Mouse (Mus musculus): ENCODE data around the gene March5. TPM values are rescaled to one million over a fixed set of nuclear protein-coding genes. Genes with fewer than 3 reads are reported as not detected.
"Not testable (repeated sequence)": the region's sequence is repeated elsewhere in the genome, so short reads cannot be mapped to it uniquely, and the experiment has no call there.

The March5 gene
- polyA plus RNA-seq, 1 experiment from 2014 or later = 111 TPM

DNA sequence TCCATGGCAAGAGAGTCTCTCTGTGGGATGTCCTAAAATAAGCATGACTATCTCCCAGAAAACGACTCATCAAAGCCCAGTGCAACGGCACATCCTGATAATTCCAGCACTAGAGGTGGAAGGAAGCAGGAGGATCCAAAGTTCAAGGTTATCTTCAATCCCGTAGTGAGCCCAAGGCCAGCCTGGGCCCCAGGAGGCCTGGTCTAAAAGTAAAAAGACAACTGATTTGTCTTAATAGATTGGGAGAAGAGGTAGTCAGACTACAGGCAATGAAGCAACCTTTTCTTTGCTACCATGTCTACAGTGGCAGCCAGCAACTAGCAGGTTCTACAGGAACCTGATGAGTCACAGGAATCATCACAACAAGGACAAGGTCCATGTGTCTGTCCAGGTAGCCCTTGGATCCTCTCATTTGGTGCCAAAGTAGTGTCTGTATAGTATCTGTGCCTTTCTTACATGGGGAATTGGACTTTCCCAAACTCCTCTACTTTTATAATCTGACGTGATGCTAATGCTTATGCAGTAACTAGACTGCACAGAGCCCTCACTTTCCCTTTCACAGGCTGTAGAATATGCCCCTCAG is 18.9 kb upstream of the March5 start:
- H3K27ac ChIP-seq = no peak overlapping the region
- no peak for ATAC-seq (ENCODE audit: insufficient number of reproducible peaks, insufficient read depth, low FRiP score, low TSS enrichment, low read depth)
- no peaks in the 10 kb centered on the region for H3K36me3 ChIP-seq
- H3K4me3 ChIP-seq = no peak overlapping the region
- no peaks in the 10 kb centered on the region for H3K9me3 ChIP-seq
- no peaks in the 10 kb centered on the region for H3K27me3 ChIP-seq
- WGBS = 74% methylated on average over 4 of the region's 4 CpGs
- no peaks in the 10 kb centered on the region for H3K4me1 ChIP-seq
- no peak overlapping the region for H3K9ac ChIP-seq
- no peak overlapping the region for H3K4me2 ChIP-seq

DNA sequence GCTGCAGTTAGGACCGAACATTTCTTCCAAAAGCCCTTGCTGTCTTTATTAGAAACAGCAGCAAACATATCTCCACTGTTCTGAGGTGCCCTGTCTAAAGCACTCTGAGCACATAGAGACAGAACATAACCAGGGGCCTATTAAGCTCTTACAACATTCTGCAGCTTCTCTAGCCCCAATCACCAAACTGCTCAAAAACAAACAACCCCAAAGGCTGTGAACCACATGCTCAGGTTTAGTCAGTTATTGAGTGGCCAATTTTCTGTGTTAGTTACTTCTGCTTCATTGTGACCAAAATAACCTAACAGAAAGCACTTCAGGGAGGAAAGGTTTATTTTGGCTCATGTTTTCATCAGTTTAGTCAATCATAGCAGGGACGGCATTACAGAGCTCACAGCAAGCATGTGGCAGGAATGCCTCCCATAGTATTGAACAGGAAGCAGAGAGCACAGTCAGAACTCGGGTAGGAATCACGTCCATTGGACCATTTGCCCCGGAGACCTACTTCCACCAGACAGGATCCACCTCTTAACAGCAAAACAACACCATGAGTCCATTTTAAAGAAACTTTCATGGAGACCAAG is 14.8 kb upstream of the March5 start:
- ATAC-seq (ENCODE audit: insufficient number of reproducible peaks, insufficient read depth, low FRiP score, low TSS enrichment, low read depth) = no peak
- no peaks in the 10 kb centered on the region for H3K4me1 ChIP-seq
- no peak overlapping the region for H3K4me2 ChIP-seq
- no peaks in the 10 kb centered on the region for H3K27me3 ChIP-seq
- H3K9ac ChIP-seq = no peak overlapping the region
- no peak overlapping the region for H3K4me3 ChIP-seq
- 65% methylated on average over 5 of the region's 5 CpGs for WGBS
- H3K9me3 ChIP-seq = no peaks in the 10 kb centered on the region
- H3K36me3 ChIP-seq = no peaks in the 10 kb centered on the region
- no peak overlapping the region for H3K27ac ChIP-seq

DNA sequence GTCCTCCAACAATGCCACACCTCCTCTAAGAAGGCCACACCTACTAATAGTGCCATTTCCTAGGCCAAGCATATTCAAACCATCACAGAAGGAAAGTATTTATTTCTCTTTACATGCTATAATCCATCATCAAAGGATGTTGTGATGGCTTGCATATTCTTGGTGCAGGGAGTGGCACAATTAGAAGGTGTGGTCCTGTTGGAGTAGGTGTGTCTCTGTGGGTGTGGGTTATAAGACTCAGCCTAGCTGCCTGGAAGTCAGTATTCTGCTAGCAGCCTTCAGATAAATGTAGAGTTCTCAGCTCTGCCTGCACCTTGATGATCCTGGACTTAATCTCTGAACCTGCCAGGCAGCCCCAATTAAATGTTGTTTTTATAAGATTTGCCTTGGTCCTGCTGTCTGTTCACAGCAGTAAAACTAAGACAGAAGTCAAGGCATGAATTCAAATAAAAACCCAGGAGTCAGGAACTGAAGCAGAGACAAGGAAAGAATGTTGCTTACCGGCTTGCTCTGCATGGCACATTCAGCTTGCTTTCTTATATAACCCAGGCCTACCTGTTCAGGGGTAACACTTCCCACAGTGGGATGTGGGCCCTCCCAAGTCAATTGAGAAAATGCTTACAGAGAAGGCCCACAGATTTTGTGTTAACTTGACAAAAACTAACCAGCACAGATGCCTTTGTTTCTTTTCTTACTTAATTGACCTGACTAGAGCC is 9.0 kb upstream of the March5 start:
- no peaks in the 10 kb centered on the region for H3K27me3 ChIP-seq
- WGBS = 78% methylated on average over 1 of the region's 1 CpGs
- H3K4me3 ChIP-seq = no peak overlapping the region
- no peaks in the 10 kb centered on the region for H3K36me3 ChIP-seq
- H3K9ac ChIP-seq = no peak overlapping the region
- no peak overlapping the region for H3K4me2 ChIP-seq
- no peak overlapping the region for H3K27ac ChIP-seq
- no peaks in the 10 kb centered on the region for H3K4me1 ChIP-seq
- H3K9me3 ChIP-seq = no peaks in the 10 kb centered on the region
- no peak for ATAC-seq (ENCODE audit: insufficient number of reproducible peaks, insufficient read depth, low FRiP score, low TSS enrichment, low read depth)

DNA sequence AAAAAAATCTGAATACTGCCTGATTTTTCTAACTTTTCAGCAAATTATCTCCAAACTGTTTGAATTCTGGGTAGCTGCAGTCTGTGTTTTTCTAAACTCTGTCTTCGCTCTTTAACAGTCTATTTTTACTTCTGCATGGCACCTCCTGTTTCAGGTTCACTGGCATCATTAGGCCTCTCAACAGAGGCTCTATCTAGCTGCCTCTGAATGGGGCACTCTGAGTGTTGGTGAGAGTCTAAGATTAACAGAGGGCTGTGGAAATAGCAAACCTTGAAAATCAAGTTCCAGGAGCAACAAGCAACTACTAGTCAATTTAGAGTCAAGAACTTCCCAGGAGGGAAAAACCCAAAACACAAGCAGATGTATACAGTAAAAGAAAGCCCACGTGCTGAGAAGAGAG is 7.5 kb upstream of the March5 start:
- H3K9me3 ChIP-seq = no peaks in the 10 kb centered on the region
- no peak overlapping the region for H3K4me2 ChIP-seq
- H3K27ac ChIP-seq = no peak overlapping the region
- WGBS = 69% methylated on average over 2 of the region's 2 CpGs
- no peak overlapping the region for H3K9ac ChIP-seq
- H3K4me3 ChIP-seq = no peak overlapping the region
- H3K36me3 ChIP-seq = no peaks in the 10 kb centered on the region
- no peaks in the 10 kb centered on the region for H3K4me1 ChIP-seq
- H3K27me3 ChIP-seq = no peaks in the 10 kb centered on the region
- ATAC-seq (ENCODE audit: insufficient number of reproducible peaks, insufficient read depth, low FRiP score, low TSS enrichment, low read depth) = no peak

DNA sequence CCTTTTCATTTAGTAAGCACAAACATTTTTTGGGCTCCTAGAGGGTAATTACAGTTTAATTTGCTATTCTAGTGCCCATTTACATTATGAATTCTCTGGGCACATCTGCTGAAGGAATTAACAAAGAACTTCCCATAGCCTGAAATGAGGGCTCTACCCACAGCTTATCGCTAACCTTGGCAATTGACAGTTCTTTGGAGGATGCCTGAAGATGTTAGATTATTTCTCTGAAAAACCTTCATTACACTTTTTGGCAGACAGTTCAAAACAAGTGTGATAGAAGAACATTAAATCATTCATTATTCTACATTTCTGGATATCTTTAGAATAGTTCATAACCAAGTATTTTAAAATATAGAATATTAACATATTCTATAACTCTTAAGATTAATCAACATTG is 4.0 kb upstream of the March5 start:
- 94% methylated on average over 1 of the region's 1 CpGs for WGBS
- no peak overlapping the region for H3K4me3 ChIP-seq
- no peak for ATAC-seq (ENCODE audit: insufficient number of reproducible peaks, insufficient read depth, low FRiP score, low TSS enrichment, low read depth)
- no peaks in the 10 kb centered on the region for H3K27me3 ChIP-seq
- peaks cover 3% of the 10 kb centered on the region; the same call in 1 of the 2 replicates for H3K4me1 ChIP-seq
- no peak overlapping the region for H3K9ac ChIP-seq
- no peaks in the 10 kb centered on the region for H3K36me3 ChIP-seq
- H3K27ac ChIP-seq = no peak overlapping the region
- no peak overlapping the region for H3K4me2 ChIP-seq
- no peaks in the 10 kb centered on the region for H3K9me3 ChIP-seq

DNA sequence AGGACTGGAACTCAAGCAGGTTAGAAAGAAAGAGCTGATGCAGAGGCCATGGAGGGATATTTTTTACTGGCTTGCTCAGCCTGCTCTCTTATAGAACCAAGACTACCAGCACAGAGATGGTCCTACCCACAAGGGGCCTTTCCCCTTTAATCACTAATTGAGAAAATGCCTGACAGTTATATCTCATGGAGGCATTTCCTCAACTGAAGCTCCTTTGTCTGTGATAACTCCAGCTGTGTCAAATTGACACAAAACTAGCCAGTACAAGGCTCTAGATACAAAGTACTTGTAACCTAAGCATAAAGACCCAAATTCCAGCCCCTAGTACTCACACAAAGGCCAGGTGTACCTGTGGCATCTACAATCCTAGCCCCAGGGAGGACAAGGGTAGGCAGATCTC is 2.2 kb upstream of the March5 start:
- not testable (repeated sequence) for H3K4me2 ChIP-seq; H3K27me3 ChIP-seq; H3K9me3 ChIP-seq; H3K27ac ChIP-seq; ATAC-seq (ENCODE audit: insufficient number of reproducible peaks, insufficient read depth, low FRiP score, low TSS enrichment, low read depth); H3K9ac ChIP-seq; H3K4me3 ChIP-seq; H3K36me3 ChIP-seq
- H3K4me1 ChIP-seq = peaks cover 18% of the 10 kb centered on the region

DNA sequence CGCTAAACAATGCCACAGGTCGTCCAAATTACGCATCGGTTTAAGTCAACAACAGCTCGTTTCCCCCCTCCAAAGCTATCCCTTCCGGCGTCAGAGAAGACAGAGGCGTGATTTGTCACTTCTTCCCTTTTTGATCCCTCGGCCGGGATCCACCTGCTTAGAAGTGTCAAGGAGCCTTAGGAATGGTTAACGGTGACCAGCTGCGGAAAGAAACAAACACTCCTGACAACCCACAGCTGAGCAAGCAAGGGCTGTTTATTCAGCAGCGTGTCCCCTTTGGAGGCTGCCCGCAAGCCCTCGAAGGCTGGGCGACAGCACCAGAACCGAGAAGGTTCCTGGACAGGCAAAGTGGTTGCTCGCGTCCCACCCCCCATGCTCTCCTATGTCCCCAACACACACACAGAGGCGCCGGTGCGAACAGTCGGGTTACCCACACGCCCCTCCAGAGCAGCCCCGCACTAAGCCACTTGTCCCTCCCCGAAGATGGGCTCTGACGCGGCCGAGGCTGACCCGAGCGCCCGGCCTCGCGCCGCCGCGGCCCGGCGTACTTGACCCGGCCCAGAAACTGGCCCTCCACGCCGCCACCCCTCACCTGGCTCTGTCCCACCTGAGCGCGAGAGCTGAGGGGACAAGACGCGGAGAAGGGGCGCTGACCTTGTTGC is 571 bp upstream of the March5 start:
- H3K4me2 ChIP-seq = peak overlapping the region; percentile 89
- H3K4me1 ChIP-seq = peaks cover 18% of the 10 kb centered on the region
- H3K36me3 ChIP-seq = peaks cover 17% of the 10 kb centered on the region
- no peaks in the 10 kb centered on the region for H3K9me3 ChIP-seq
- H3K9ac ChIP-seq = peak overlapping the region; percentile 99
- peak overlapping the region; percentile 100 for H3K4me3 ChIP-seq
- 0% methylated on average over 47 of the region's 47 CpGs for WGBS
- H3K27ac ChIP-seq = peak overlapping the region; percentile 87; the same call in 1 of the 2 replicates
- peak; percentile 56 for ATAC-seq (ENCODE audit: insufficient number of reproducible peaks, insufficient read depth, low FRiP score, low TSS enrichment, low read depth)
- no peaks in the 10 kb centered on the region for H3K27me3 ChIP-seq

DNA sequence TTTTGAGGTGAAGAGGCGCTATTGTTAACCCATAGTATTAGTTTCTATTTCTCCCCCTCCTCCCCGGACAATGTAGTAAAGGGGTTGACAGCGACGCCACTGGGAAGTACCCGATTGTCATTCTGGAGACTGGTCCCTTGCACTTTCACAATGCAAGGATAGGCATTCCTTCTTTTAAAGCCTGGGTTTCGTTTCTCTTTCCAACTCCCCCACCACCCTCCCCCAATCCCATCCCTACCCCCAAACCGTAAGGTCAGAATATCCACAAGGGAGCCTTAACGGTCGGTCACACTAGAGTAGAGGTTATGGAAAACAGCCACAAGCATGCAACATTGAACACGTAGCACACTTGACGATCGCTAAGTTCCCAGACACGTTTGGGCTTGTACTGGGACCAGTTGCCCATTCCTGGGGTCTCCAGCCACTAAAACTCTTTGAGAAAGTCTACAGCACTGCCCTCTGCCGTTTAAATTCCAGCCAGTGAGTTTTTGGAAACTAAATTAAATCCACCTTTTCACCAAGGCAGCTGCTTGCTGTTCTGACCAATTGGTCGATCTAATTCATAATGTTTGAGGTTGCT is 923 bp downstream of the March5 start, which contains the start of gene Cpeb3:
TSS of gene Cpeb3 (minus strand) at position 426 of the 580 bp plus-strand sequence.
- peaks cover 18% of the 10 kb centered on the region for H3K4me1 ChIP-seq
- peak within 1 kb of the TSS; percentile 87 for H3K27ac ChIP-seq
- no peak for ATAC-seq (ENCODE audit: insufficient number of reproducible peaks, insufficient read depth, low FRiP score, low TSS enrichment, low read depth)
- no peaks in the 10 kb centered on the region for H3K9me3 ChIP-seq
- H3K4me3 ChIP-seq = peak within 1 kb of the TSS; percentile 100
- H3K27me3 ChIP-seq = no peaks in the 10 kb centered on the region
- H3K9ac ChIP-seq = peak within 1 kb of the TSS; percentile 99
- under 1% methylated on average over 15 of the region's 15 CpGs for WGBS
- peaks cover 31% of the 10 kb centered on the region for H3K36me3 ChIP-seq
- peak within 1 kb of the TSS; percentile 89 for H3K4me2 ChIP-seq

DNA sequence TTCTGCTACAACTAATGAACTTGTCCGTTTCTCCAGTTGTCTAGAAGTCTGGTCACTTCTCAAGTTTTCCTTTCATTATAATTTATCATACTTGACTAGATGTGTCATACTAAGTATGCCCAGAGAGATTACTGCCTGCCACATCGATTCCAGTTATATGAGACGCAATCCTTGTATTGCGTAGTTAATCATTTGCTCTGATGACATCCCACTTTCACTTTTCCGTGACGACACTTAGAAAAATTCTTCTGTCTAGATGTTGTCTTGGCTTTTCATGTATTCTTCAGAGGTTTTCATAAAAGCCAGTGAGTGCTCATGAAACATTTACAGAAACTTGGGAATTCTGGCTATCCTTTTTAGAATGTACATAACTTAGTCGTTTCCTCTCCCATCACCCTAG is 1.6 kb downstream of the March5 start:
- Histone ChIP-seq H3K4me2 (peak overlapping the region; percentile 89), H3K9ac (peak overlapping the region; percentile 99), H3K4me1 (peaks cover 18% of the 10 kb centered on the region), H3K27ac (no peak overlapping the region), H3K9me3 (no peaks in the 10 kb centered on the region), H3K27me3 (no peaks in the 10 kb centered on the region), H3K36me3 (peaks cover 32% of the 10 kb centered on the region), H3K4me3 (peak overlapping the region; percentile 100)
- 82% methylated on average over 7 of the region's 7 CpGs for WGBS
- no peak for ATAC-seq (ENCODE audit: insufficient number of reproducible peaks, insufficient read depth, low FRiP score, low TSS enrichment, low read depth)

DNA sequence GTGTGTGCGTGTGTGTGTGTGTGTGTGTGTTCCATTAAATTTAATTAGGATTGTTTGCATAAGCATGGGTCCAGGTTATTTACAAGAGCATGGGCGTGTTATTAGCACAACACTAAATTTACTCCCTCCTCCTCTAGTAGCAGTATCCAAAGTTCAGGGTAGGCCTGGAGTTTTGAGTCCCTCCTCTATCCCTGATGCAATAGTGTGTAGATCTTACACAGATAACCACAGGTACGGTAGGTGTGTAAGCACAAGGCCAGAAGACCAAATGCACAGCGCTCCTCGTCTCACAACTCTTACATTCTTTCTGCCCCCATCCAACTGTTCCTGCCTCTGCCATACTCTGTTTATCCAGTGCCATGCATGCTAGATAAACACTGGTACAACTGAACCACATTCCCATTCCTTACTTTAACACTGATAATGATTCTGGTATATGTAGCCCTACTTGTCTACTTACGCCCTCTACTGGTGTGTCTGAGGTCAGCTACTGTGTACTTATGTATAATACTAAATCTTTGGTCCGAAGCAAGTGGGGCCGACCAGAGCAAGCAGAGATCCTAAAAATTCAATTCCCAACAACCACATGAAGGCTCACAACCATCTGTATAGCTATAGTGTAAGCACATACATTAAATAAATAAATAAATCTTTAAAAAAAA is 2.3 kb downstream of the March5 start:
- H3K4me3 ChIP-seq = 0 out of 2 replicates have a peak overlapping the region, but pooled peaks have one; percentile 100
- peaks cover 32% of the 10 kb centered on the region for H3K36me3 ChIP-seq
- H3K9me3 ChIP-seq = no peaks in the 10 kb centered on the region
- H3K27me3 ChIP-seq = no peaks in the 10 kb centered on the region
- ATAC-seq (ENCODE audit: insufficient number of reproducible peaks, insufficient read depth, low FRiP score, low TSS enrichment, low read depth) = no peak
- no peak overlapping the region for H3K9ac ChIP-seq
- H3K4me1 ChIP-seq = peaks cover 18% of the 10 kb centered on the region
- 82% methylated on average over 8 of the region's 8 CpGs for WGBS
- H3K27ac ChIP-seq = no peak overlapping the region
- H3K4me2 ChIP-seq = peak overlapping the region; percentile 89

DNA sequence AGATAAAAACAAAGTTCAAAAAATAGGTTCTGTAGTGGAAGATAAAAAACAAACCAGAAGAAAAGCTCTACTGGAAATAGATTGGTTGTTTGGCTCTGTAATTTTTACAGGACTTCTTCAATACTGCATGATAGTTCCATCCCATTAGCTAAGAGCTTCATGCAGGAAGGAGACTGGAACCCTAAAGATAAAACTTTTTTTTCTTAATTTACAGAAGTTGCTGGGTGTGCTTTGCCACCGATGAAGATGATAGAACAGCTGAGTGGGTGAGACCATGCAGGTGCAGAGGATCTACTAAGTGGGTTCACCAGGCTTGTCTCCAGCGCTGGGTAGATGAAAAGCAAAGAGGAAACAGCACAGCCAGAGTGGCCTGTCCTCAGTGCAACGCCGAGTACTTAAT is 3.1 kb downstream of the March5 start:
- Histone ChIP-seq H3K9me3 (no peaks in the 10 kb centered on the region), H3K9ac (no peak overlapping the region), H3K27me3 (no peaks in the 10 kb centered on the region), H3K4me1 (peaks cover 18% of the 10 kb centered on the region), H3K4me3 (no peak overlapping the region), H3K4me2 (no peak overlapping the region), H3K27ac (no peak overlapping the region), H3K36me3 (peaks cover 36% of the 10 kb centered on the region)
- no peak for ATAC-seq (ENCODE audit: insufficient number of reproducible peaks, insufficient read depth, low FRiP score, low TSS enrichment, low read depth)
- whole genome bisulfite sequencing = 96% methylated on average over 4 of the region's 4 CpGs
